Mouse (Mus musculus): ENCODE data around the gene Armc12. TPM values are rescaled to one million over a fixed set of nuclear protein-coding genes. Genes with fewer than 3 reads are reported as not detected.

Gene Armc12
- polyA plus RNA-seq, 1 experiment from 2014 or later, result not detected

- Histone ChIP-seq H3K4me3 (no peak overlapping the region), H3K27ac (no peak overlapping the region), H3K27me3 (replicated peaks) (peaks cover 22% of the 10 kb centered on the region), H3K9ac (no peak overlapping the region), H3K36me3 (no peaks in the 10 kb centered on the region), H3K4me1 (peaks cover 7% of the 10 kb centered on the region), H3K4me2 (no peak overlapping the region), H3K9me3 (replicated peaks) (no peaks in the 10 kb centered on the region)
- 65% methylated on average over 6 of the region's 6 CpGs for WGBS (ENCODE audit: insufficient replicate concordance)
- no peak for ATAC-seq
Observed at GRCm38 (mm10) chr17:28572941-28573340, 42.3 kb downstream of the Armc12 start.

GRCm38 (mm10) chr17:28575244-28576125 lies 44.9 kb downstream of the Armc12 start, which contains the start of gene Lhfpl5:
Gene Lhfpl5 (plus strand): TSS chr17:28575641.
- Histone ChIP-seq H3K9me3 (replicated peaks) (no peaks in the 10 kb centered on the region), H3K36me3 (no peaks in the 10 kb centered on the region), H3K27me3 (replicated peaks) (peaks cover 22% of the 10 kb centered on the region), H3K4me1 (peaks cover 7% of the 10 kb centered on the region), H3K27ac (no peak within 1 kb of the TSS), H3K9ac (no peak within 1 kb of the TSS), H3K4me3 (0 out of 2 replicates have a peak within 1 kb of the TSS, but pooled peaks have one; percentile 14), H3K4me2 (peak within 1 kb of the TSS; percentile 45)
- peak; percentile 62 for ATAC-seq
- WGBS (ENCODE audit: insufficient replicate concordance), result 14% methylated on average over 50 of the region's 50 CpGs

- Histone ChIP-seq H3K9me3 (replicated peaks) (no peaks in the 10 kb centered on the region), H3K4me2 (no peak overlapping the region), H3K9ac (no peak overlapping the region), H3K36me3 (no peaks in the 10 kb centered on the region), H3K4me3 (no peak overlapping the region), H3K27me3 (replicated peaks) (peaks cover 11% of the 10 kb centered on the region), H3K27ac (no peak overlapping the region), H3K4me1 (peaks cover 7% of the 10 kb centered on the region)
- 0 out of 2 replicates have a peak, but pooled peaks have one; percentile 45 for ATAC-seq
- 5% methylated on average over 9 of the region's 9 CpGs for WGBS (ENCODE audit: insufficient replicate concordance)
Observed at GRCm38 (mm10) chr17:28580396-28580795, 49.8 kb downstream of the Armc12 start.

GRCm38 (mm10) chr17:28581056-28581455 lies 50.5 kb downstream of the Armc12 start:
- no peak for ATAC-seq

GRCm38 (mm10) chr17:28586509-28586908 lies 55.9 kb downstream of the Armc12 start:
- 61% methylated on average over 3 of the region's 3 CpGs for WGBS (ENCODE audit: insufficient replicate concordance)
- no peaks in the 10 kb centered on the region for H3K27me3 ChIP-seq (replicated peaks)
- no peak overlapping the region for H3K4me3 ChIP-seq
- H3K9me3 ChIP-seq (replicated peaks), result no peaks in the 10 kb centered on the region
- H3K36me3 ChIP-seq, result peaks cover 38% of the 10 kb centered on the region
- no peak overlapping the region for H3K9ac ChIP-seq
- no peak for ATAC-seq
- no peaks in the 10 kb centered on the region for H3K4me1 ChIP-seq
- no peak overlapping the region for H3K27ac ChIP-seq
- H3K4me2 ChIP-seq, result no peak overlapping the region

More at GRCm38 (mm10) chr17:28581056-28581455, 50.5 kb downstream of the Armc12 start:
- no peaks in the 10 kb centered on the region; the same call in 1 of the 2 replicates for H3K4me1 ChIP-seq
- no peaks in the 10 kb centered on the region for H3K36me3 ChIP-seq
- no peaks in the 10 kb centered on the region for H3K9me3 ChIP-seq (replicated peaks)
- no peak overlapping the region for H3K9ac ChIP-seq
- WGBS (ENCODE audit: insufficient replicate concordance), result 40% methylated on average over 2 of the region's 2 CpGs
- peaks cover 4% of the 10 kb centered on the region; the same call in 1 of the 2 replicates for H3K27me3 ChIP-seq (replicated peaks)
- no peak overlapping the region for H3K4me2 ChIP-seq
- H3K4me3 ChIP-seq, result no peak overlapping the region
- no peak overlapping the region for H3K27ac ChIP-seq

- no peaks in the 10 kb centered on the region for H3K9me3 ChIP-seq (replicated peaks)
- H3K4me2 ChIP-seq, result no peak overlapping the region
- H3K36me3 ChIP-seq, result peaks cover 59% of the 10 kb centered on the region
- H3K4me1 ChIP-seq, result no peaks in the 10 kb centered on the region
- 74% methylated on average over 2 of the region's 2 CpGs for WGBS (ENCODE audit: insufficient replicate concordance)
- H3K4me3 ChIP-seq, result no peak overlapping the region
- no peak overlapping the region for H3K27ac ChIP-seq
- H3K27me3 ChIP-seq (replicated peaks), result no peaks in the 10 kb centered on the region
- H3K9ac ChIP-seq, result no peak overlapping the region
- no peak for ATAC-seq
Observed at GRCm38 (mm10) chr17:28588591-28588990, 58.0 kb downstream of the Armc12 start.

Small RNA genes within 50 kb of the gene (microRNA-seq; reads per million reads assigned to microRNA genes)
- not detected for gene Gm25195
- not detected for gene Mir6969

Other genes with a start within 250 kb of the Armc12 start
- 18.8 and 22.1 TPM in 2 replicates for gene Fance, start 217.3 kb upstream of the Armc12 start, polyA plus RNA-seq (2016; fragmentation: Nextera tagmentation; extraction: Ambion mirVana)
- gene Rpl10a, start 202.3 kb upstream of the Armc12 start, polyA plus RNA-seq (2016; fragmentation: Nextera tagmentation; extraction: Ambion mirVana), result 472 and 487 TPM in 2 replicates
- 1.9 and 2.0 TPM in 2 replicates for gene Tead3, start 180.0 kb upstream of the Armc12 start, polyA plus RNA-seq (2016; fragmentation: Nextera tagmentation; extraction: Ambion mirVana)
- gene Tulp1, start 165.6 kb upstream of the Armc12 start, polyA plus RNA-seq (2016; fragmentation: Nextera tagmentation; extraction: Ambion mirVana), result 1.4 and 1.6 TPM in 2 replicates
- 16.6 and 17.0 TPM in 2 replicates for gene Fkbp5, start 13.3 kb upstream of the Armc12 start, polyA plus RNA-seq (2016; fragmentation: Nextera tagmentation; extraction: Ambion mirVana)
- not detected in 2 replicates for gene Clpsl2, start 18.6 kb downstream of the Armc12 start, polyA plus RNA-seq (2016; fragmentation: Nextera tagmentation; extraction: Ambion mirVana)
- 2.3 and 3.6 TPM in 2 replicates for gene Clps, start 30.0 kb downstream of the Armc12 start, polyA plus RNA-seq (2016; fragmentation: Nextera tagmentation; extraction: Ambion mirVana)
- gene Lhfpl5, start 44.8 kb downstream of the Armc12 start, polyA plus RNA-seq (2016; fragmentation: Nextera tagmentation; extraction: Ambion mirVana), result 0.16 and 0.32 TPM in 2 replicates
- gene Srpk1, start 91.9 kb downstream of the Armc12 start, polyA plus RNA-seq (2016; fragmentation: Nextera tagmentation; extraction: Ambion mirVana), result 61.1 and 61.5 TPM in 2 replicates
- gene Slc26a8, start 159.4 kb downstream of the Armc12 start, polyA plus RNA-seq (2016; fragmentation: Nextera tagmentation; extraction: Ambion mirVana), result 0.41 and 0.48 TPM in 2 replicates
- gene Mapk14, start 160.5 kb downstream of the Armc12 start, polyA plus RNA-seq (2016; fragmentation: Nextera tagmentation; extraction: Ambion mirVana), result 53.4 and 55.7 TPM in 2 replicates
- gene AC170998.1, start 195.3 kb downstream of the Armc12 start, polyA plus RNA-seq (2016; fragmentation: Nextera tagmentation; extraction: Ambion mirVana), result 2.5 and 3.1 TPM in 2 replicates
- gene Mapk13, start 238.5 kb downstream of the Armc12 start, polyA plus RNA-seq (2016; fragmentation: Nextera tagmentation; extraction: Ambion mirVana), result 2.3 and 2.5 TPM in 2 replicates

Measured in liver, embryonic 12.5 days (tissue).